Mouse (Mus musculus) heart, embryonic 13.5 days (tissue): ENCODE measurements around the gene Tmem235. TPM values are rescaled to one million over a fixed set of nuclear protein-coding genes. Genes with fewer than 3 reads are reported as not detected.

Experiments
- ATAC-seq: fragments of 200-750 bp; cut with Nextera tagmentation; 2 replicates; pipeline ENCODE4 v1.8.0; 2017; ENCODE audit warnings: moderate TSS enrichment; ENCODE audit not compliant: insufficient number of reproducible peaks, low FRiP score, low TSS enrichment; ENCODE audit errors: extremely low read depth
- H3K27ac ChIP-seq: fragments of 300-500 bp; sonication (generic); replicated peaks from 2 replicates; pipeline ENCODE4 v1.5.1; 2015; ENCODE audit warnings: moderate library complexity, mild to moderate bottlenecking, inconsistent platforms
- H3K27me3 ChIP-seq: fragments of 300-500 bp; sonication (generic); replicated peaks from 2 replicates; pipeline ENCODE4 v1.6.1; 2015; ENCODE audit warnings: mild to moderate bottlenecking, inconsistent platforms
- H3K36me3 ChIP-seq: fragments of 300-500 bp; sonication (generic); 2 replicates; pipeline ENCODE4 v1.6.1; 2015; ENCODE audit warnings: mild to moderate bottlenecking, inconsistent platforms
- H3K4me1 ChIP-seq: fragments of 300-500 bp; sonication (generic); 2 replicates; pipeline ENCODE4 v1.6.1; 2015; ENCODE audit warnings: inconsistent platforms
- H3K4me2 ChIP-seq: fragments of 300-500 bp; sonication (generic); 2 replicates; pipeline ENCODE4 v1.6.1; 2015; ENCODE audit warnings: inconsistent platforms, mild to moderate bottlenecking, moderate library complexity
- H3K4me3 ChIP-seq: fragments of 300-500 bp; sonication (generic); 2 replicates; pipeline ENCODE4 v1.5.1; 2015; ENCODE audit warnings: moderate library complexity, mild to moderate bottlenecking, inconsistent platforms
- H3K9ac ChIP-seq: fragments of 300-500 bp; sonication (generic); 2 replicates; pipeline ENCODE4 v1.6.1; 2015; ENCODE audit warnings: inconsistent platforms, mild to moderate bottlenecking, moderate library complexity
- H3K9me3 ChIP-seq: fragments of 300-500 bp; sonication (generic); 2 replicates; pipeline ENCODE4 v1.6.1; 2016; ENCODE audit warnings: inconsistent platforms
- WGBS: fragments of 180-500 bp; shearing (Covaris S2); methylation state at CpG from one replicate; pipeline ENCODE4 v1.1.7; 2015; ENCODE audit warnings: mixed read lengths; 5-methylcytosine and 5-hydroxymethylcytosine counted together
- polyA plus RNA-seq: library from polyadenylated mRNA; unstranded; fragments of >200 nt; fragmentation: Nextera tagmentation; extraction: Ambion mirVana; gene quantifications from 2 replicates; pipeline ENCODE4 v1.2.1, GENCODE M21; 2015

The Tmem235 gene
- polyA plus RNA-seq, 1 experiment from 2014 or later: not detected

DNA sequence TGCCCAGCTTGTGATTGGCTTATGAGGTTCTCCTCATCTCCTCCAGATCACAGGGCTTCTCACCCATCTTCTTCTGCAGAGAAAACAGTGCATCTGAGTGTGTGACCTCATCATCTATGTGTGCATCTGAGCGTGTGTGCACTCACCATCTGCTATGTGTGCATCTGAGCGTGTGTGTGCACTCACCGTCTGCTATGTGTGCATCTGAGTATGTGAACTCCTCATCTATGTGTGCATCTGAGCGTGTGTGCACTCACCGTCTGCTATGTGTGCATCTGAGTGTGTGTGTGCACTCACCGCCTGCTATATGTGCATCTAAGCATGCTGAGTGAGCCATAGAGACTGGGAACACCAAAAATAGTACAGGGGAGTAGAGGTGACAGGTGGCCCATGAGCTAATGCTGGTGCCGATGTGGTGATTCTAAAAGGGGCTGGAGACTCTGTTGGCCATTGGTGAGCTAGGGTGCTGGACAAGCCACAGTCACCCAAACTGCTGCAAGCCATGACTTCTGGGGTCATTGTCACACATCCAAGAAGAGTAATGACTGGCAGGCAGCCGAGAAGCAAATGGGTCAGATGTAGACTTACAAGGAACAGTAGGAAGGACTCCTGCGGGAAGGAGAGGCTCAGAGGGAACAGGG is 19.9 kb downstream of the Tmem235 start:
- no peaks in the 10 kb centered on the region for H3K36me3 ChIP-seq
- H3K27me3 ChIP-seq: peaks cover 7% of the 10 kb centered on the region; the same call in 1 of the 2 replicates
- H3K4me2 ChIP-seq: no peak overlapping the region
- H3K9me3 ChIP-seq: no peaks in the 10 kb centered on the region
- H3K4me1 ChIP-seq: peaks cover 64% of the 10 kb centered on the region
- no peak for ATAC-seq
- WGBS: 79% methylated on average over 9 of the region's 9 CpGs
- no peak overlapping the region for H3K9ac ChIP-seq
- H3K27ac ChIP-seq: no peak overlapping the region
- no peak overlapping the region for H3K4me3 ChIP-seq

DNA sequence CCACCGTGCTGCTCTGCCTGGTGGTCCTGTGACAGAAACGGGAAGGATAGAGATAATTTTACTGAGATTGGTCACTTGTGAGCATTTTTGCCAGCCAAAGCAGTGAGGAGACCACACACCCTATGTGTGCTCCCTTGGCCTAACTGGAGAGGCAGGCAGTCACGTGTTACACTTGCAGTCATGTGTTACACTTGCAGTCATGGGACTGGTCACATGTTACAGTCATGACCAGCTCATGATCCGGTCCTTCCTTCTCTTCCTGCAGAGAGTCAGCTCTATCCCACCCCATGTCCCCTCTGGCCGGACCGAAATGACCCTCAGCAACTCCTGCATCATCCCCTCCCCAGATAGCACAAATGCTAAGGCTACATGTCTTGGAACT is 20.4 kb downstream of the Tmem235 start:
- no peak overlapping the region for H3K27ac ChIP-seq
- H3K9ac ChIP-seq: no peak overlapping the region

GRCm38 (mm10) chr11:117881787-117882186 is 21.2 kb downstream of the Tmem235 start:
- Histone ChIP-seq H3K9me3 (no peaks in the 10 kb centered on the region), H3K27ac (peak overlapping the region; percentile 64), H3K36me3 (no peaks in the 10 kb centered on the region), H3K4me2 (no peak overlapping the region), H3K27me3 (peaks cover 7% of the 10 kb centered on the region; the same call in 1 of the 2 replicates), H3K4me3 (no peak overlapping the region), H3K9ac (peak overlapping the region; percentile 33), H3K4me1 (peaks cover 53% of the 10 kb centered on the region)
- 20% methylated on average over 8 of the region's 8 CpGs for WGBS
- ATAC-seq: no peak

More for the DNA sequence above, 20.4 kb downstream of the Tmem235 start:
- Histone ChIP-seq H3K27me3 (peaks cover 7% of the 10 kb centered on the region; the same call in 1 of the 2 replicates), H3K4me2 (no peak overlapping the region), H3K4me1 (peaks cover 59% of the 10 kb centered on the region), H3K36me3 (no peaks in the 10 kb centered on the region), H3K9me3 (no peaks in the 10 kb centered on the region), H3K4me3 (no peak overlapping the region)
- ATAC-seq: no peak
- WGBS: 76% methylated on average over 6 of the region's 6 CpGs

- no peaks in the 10 kb centered on the region for H3K9me3 ChIP-seq
- H3K9ac ChIP-seq: peak overlapping the region; percentile 33; the same call in 1 of the 2 replicates
- no peak overlapping the region for H3K4me2 ChIP-seq
- no peaks in the 10 kb centered on the region for H3K36me3 ChIP-seq
- no peak overlapping the region for H3K4me3 ChIP-seq
- ATAC-seq: no peak
- 85% methylated on average over 1 of the region's 1 CpGs for WGBS
- H3K27me3 ChIP-seq: peaks cover 7% of the 10 kb centered on the region; the same call in 1 of the 2 replicates
- peaks cover 48% of the 10 kb centered on the region for H3K4me1 ChIP-seq
- H3K27ac ChIP-seq: peak overlapping the region; percentile 64; the same call in 1 of the 2 replicates
Measured at GRCm38 (mm10) chr11:117882208-117882607, 21.7 kb downstream of the Tmem235 start.

- Histone ChIP-seq H3K36me3 (no peaks in the 10 kb centered on the region), H3K27me3 (peaks cover 31% of the 10 kb centered on the region), H3K27ac (no peak overlapping the region), H3K4me2 (no peak overlapping the region), H3K4me3 (no peak overlapping the region), H3K9me3 (no peaks in the 10 kb centered on the region), H3K9ac (no peak overlapping the region), H3K4me1 (peaks cover 47% of the 10 kb centered on the region)
- ATAC-seq: no peak
- WGBS: 50% methylated on average over 5 of the region's 5 CpGs
Measured at GRCm38 (mm10) chr11:117886000-117886399, 25.4 kb downstream of the Tmem235 start.

DNA sequence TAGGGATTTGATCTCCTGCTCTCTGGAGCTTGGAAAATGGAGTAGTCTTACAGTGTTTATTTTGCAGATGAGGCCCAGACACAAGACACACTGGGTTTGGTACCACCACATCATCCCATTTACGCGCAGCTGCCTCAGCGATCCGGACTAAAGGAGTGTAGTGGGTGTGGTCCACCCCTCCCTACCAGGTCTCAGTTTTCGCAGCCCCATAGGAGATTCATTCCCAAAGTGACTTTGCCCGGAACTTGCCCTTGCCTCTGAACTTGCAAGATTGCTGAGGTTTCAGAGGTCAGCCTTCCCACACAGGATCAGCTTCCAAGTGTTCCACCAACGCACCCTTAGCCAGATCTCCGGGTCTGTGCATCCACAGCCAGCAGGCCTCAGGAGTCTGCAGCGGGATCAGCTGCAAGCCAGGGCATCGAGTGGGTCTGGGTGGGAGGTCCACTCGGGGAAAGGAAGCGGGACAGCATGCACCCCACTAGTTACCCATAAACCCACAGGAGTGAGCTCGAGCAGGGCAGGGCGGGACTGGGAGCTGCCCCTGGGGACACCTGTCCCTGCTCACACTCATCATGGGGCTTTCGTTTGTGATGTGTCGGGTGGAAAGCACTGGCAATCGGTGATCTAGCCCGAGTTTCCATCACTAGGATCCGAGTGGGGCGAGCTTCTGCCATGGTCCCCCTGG is 27.8 kb downstream of the Tmem235 start:
- Histone ChIP-seq H3K9ac (peak overlapping the region; percentile 75; the same call in 1 of the 2 replicates), H3K27me3 (peaks cover 39% of the 10 kb centered on the region), H3K4me3 (peak overlapping the region; percentile 44; the same call in 1 of the 2 replicates), H3K4me1 (peaks cover 35% of the 10 kb centered on the region), H3K9me3 (no peaks in the 10 kb centered on the region), H3K27ac (no peak overlapping the region), H3K36me3 (no peaks in the 10 kb centered on the region), H3K4me2 (peak overlapping the region; percentile 66)
- no peak for ATAC-seq
- 30% methylated on average over 20 of the region's 20 CpGs for WGBS

DNA sequence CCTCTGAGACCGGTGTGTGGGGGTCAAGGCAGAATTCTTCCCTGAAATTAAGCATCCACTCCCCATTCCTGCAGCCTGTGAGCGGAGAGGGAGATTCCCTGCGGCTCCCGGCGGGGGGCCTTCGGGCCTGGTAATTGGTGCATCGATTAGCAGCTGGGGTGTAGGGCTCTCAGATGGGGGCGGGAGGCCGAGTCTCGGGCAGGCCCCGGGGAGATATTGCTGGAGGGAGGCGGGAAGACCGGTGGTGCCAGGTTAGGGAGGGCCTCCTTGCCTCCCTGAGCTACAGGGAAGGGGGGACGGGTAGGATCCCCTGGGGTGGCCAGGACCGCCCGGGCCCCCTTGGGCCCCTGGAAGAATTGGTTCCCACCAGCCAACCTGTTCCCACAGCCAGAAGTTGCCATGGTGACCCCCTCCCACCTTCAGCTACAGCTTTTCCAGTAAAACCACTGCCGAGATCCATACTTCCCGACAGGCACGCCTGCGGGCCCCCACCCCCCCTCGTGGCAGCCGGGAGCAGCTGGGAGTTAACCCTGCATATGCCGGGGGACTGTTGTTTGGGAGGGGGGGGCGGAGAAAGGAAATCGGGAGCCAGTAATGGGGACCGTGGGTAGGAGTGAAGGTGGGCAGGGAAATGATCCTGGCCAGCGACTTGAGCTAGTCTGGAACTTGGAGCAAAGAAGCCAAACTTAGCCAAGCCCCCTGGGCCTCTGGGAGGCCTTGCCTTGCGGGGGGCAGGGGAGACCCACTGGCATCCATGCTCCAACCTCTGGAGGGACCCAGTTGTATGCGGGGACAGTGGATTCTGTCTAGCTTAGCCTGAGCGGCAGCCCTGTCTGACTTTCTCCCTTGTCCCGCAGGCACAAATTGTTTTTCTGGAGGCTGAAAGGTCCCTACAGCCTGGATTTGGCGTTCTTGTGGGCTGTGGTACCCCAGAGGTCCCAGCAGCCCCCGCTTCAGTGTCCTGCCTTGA is 28.6 kb downstream of the Tmem235 start:
- peaks cover 34% of the 10 kb centered on the region for H3K27me3 ChIP-seq
- WGBS: 10% methylated on average over 33 of the region's 33 CpGs
- H3K4me1 ChIP-seq: peaks cover 35% of the 10 kb centered on the region
- H3K4me3 ChIP-seq: peak overlapping the region; percentile 44
- peak overlapping the region; percentile 6 for H3K27ac ChIP-seq
- no peaks in the 10 kb centered on the region for H3K36me3 ChIP-seq
- no peaks in the 10 kb centered on the region for H3K9me3 ChIP-seq
- ATAC-seq: no peak
- peak overlapping the region; percentile 66 for H3K4me2 ChIP-seq
- H3K9ac ChIP-seq: peak overlapping the region; percentile 75

- Histone ChIP-seq H3K4me1 (peaks cover 35% of the 10 kb centered on the region), H3K36me3 (no peaks in the 10 kb centered on the region), H3K9ac (peak overlapping the region; percentile 75), H3K9me3 (no peaks in the 10 kb centered on the region), H3K4me3 (0 out of 2 replicates have a peak overlapping the region, but pooled peaks have one; percentile 44), H3K27ac (peak overlapping the region; percentile 6; the same call in 1 of the 2 replicates), H3K27me3 (peaks cover 32% of the 10 kb centered on the region), H3K4me2 (peak overlapping the region; percentile 66)
- ATAC-seq: no peak
- 21% methylated on average over 11 of the region's 11 CpGs for WGBS
Measured at GRCm38 (mm10) chr11:117889887-117890340, 29.4 kb downstream of the Tmem235 start.

DNA sequence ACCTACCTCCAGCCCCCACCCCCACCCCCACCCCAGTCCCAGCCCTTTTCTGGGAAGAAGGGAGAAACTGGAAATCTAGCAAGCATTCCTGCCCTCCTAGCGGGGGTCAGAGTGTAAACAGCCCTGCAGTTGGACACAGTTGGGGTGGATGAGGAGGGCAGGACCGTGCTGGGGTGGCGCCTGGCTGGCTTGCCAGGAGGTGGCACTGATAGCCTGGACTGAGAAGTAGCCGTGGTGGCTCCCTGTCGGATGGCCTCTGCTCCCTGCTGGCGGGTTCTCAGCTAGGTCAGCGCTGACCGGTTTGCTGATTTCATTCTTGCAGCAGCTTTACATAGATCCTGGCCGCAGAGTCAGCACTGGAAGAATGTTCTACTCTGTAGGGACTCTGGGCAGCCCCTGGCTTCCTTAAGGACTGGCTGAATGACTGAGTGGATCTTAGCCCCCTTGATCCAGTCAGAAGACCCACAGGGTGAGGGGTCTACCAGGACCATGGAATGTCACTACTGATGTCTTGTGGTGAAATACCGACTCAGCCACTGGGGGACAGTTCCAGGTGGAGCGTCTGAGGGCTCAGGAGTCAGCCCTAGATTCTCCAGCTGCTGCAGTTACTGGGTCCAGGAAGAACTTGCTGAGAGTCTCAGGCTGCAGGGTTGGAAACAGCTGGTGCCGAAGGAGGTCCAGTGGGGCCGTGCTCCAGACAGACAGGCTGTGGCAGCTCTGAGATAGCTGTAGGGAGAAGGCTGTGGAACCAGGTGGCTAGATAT is 30.1 kb downstream of the Tmem235 start:
- H3K27me3 ChIP-seq: peaks cover 32% of the 10 kb centered on the region
- 21% methylated on average over 13 of the region's 13 CpGs for WGBS
- ATAC-seq: no peak
- peak overlapping the region; percentile 66 for H3K4me2 ChIP-seq
- no peak overlapping the region; the same call in 1 of the 2 replicates for H3K27ac ChIP-seq
- H3K36me3 ChIP-seq: no peaks in the 10 kb centered on the region
- H3K4me1 ChIP-seq: peaks cover 35% of the 10 kb centered on the region
- no peak overlapping the region for H3K4me3 ChIP-seq
- H3K9me3 ChIP-seq: no peaks in the 10 kb centered on the region
- H3K9ac ChIP-seq: peak overlapping the region; percentile 44

DNA sequence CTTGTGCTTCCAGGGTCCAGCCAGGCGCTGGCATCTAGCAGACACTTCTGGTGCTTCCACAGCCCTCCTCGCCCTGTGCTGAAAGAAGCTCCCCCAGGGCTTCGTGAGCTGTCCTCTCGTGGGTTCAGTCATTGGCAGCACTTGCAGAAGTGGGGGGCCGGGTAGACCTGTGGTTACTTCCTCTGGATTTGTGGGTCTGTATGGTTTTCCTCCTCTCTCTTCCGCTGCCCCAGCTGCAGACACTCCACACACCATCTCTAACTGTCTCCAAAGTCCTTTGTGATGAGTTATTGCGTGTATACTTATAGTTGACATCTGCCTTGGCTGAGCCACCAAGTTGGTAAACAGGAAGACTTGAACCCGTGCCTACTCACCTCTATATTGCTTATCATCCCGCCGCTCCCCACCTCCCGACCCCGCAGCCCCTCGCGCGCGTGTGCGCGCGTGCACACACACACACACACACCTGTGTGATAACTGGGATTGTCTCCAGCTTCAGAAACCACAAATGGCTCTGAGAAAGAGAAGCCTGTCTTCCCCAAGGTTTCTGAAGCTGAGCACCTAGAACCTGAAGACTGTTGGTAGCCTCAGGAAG is 31.1 kb downstream of the Tmem235 start:
- Histone ChIP-seq H3K9ac (no peak overlapping the region), H3K36me3 (no peaks in the 10 kb centered on the region), H3K9me3 (no peaks in the 10 kb centered on the region), H3K27me3 (peaks cover 32% of the 10 kb centered on the region), H3K4me1 (peaks cover 37% of the 10 kb centered on the region), H3K4me2 (no peak overlapping the region), H3K27ac (no peak overlapping the region), H3K4me3 (no peak overlapping the region)
- ATAC-seq: no peak
- 85% methylated on average over 19 of the region's 19 CpGs for WGBS
